Mouse (Mus musculus) liver, embryonic 11.5 days (tissue): ENCODE measurements around the gene Maml3. TPM values are rescaled to one million over a fixed set of nuclear protein-coding genes. Genes with fewer than 3 reads are reported as not detected.

Experiments used
- ATAC-seq: fragments of 200-750 bp; cut with Nextera tagmentation; replicated peaks from 2 replicates; pipeline ENCODE4 v1.8.0; 2017; ENCODE audit warnings: moderate number of reproducible peaks, mild to moderate bottlenecking, moderate TSS enrichment, moderate library complexity; ENCODE audit not compliant: low FRiP score
- DNase-seq: peaks from one replicate; pipeline ENCODE4 v3.0.0-alpha.2; 2017; ENCODE audit warnings: low spot score
- H3K27ac ChIP-seq: fragments of 300-500 bp; sonication (generic); 2 replicates; pipeline ENCODE4 v1.5.1; 2014; ENCODE audit warnings: mild to moderate bottlenecking, low read depth, low read length, control low read depth
- H3K27me3 ChIP-seq: fragments of 300-500 bp; sonication (generic); replicated peaks from 2 replicates; pipeline ENCODE4 v1.6.1; 2014; ENCODE audit warnings: low read length, mixed read lengths; ENCODE audit not compliant: control insufficient read depth, insufficient read depth
- H3K36me3 ChIP-seq: fragments of 300-500 bp; sonication (generic); 2 replicates; pipeline ENCODE4 v1.6.1; 2014; ENCODE audit warnings: mild to moderate bottlenecking, low read length, moderate library complexity, mixed read lengths; ENCODE audit not compliant: control insufficient read depth, insufficient read depth
- H3K4me1 ChIP-seq: fragments of 300-500 bp; sonication (generic); replicated peaks from 2 replicates; pipeline ENCODE4 v1.6.1; 2014; ENCODE audit warnings: low read length, mixed read lengths; ENCODE audit not compliant: control insufficient read depth, insufficient read depth
- H3K4me2 ChIP-seq: fragments of 300-500 bp; sonication (generic); 2 replicates; pipeline ENCODE4 v1.6.1; 2014; ENCODE audit warnings: mild to moderate bottlenecking, control low read depth, moderate library complexity
- H3K4me3 ChIP-seq: fragments of 300-500 bp; sonication (generic); 2 replicates; pipeline ENCODE4 v1.5.1; 2014; ENCODE audit warnings: low read depth, low read length, control low read depth
- H3K9ac ChIP-seq: fragments of 300-500 bp; sonication (generic); 2 replicates; pipeline ENCODE4 v1.6.1; 2014; ENCODE audit warnings: low read depth, low read length, control low read depth
- H3K9me3 ChIP-seq: fragments of 300-500 bp; sonication (generic); 2 replicates; pipeline ENCODE4 v1.6.1; 2016; ENCODE audit warnings: low read length, inconsistent platforms, mixed read lengths; ENCODE audit not compliant: control insufficient read depth
- WGBS: fragments of 180-500 bp; shearing (Covaris S2); extraction: QIAGEN DNeasy Blood & Tissue Kit; methylation state at CpG from one replicate; pipeline ENCODE4 v1.1.7; 2014; 5-methylcytosine and 5-hydroxymethylcytosine counted together
- polyA plus RNA-seq: library from polyadenylated mRNA; unstranded; fragments of >200 nt; fragmentation: Nextera tagmentation; extraction: Ambion mirVana; gene quantifications from 2 replicates; pipeline ENCODE4 v1.2.1, GENCODE M21; 2014

Maml3 gene
- polyA plus RNA-seq, 1 experiment from 2014 or later = 3.1 TPM

DNA sequence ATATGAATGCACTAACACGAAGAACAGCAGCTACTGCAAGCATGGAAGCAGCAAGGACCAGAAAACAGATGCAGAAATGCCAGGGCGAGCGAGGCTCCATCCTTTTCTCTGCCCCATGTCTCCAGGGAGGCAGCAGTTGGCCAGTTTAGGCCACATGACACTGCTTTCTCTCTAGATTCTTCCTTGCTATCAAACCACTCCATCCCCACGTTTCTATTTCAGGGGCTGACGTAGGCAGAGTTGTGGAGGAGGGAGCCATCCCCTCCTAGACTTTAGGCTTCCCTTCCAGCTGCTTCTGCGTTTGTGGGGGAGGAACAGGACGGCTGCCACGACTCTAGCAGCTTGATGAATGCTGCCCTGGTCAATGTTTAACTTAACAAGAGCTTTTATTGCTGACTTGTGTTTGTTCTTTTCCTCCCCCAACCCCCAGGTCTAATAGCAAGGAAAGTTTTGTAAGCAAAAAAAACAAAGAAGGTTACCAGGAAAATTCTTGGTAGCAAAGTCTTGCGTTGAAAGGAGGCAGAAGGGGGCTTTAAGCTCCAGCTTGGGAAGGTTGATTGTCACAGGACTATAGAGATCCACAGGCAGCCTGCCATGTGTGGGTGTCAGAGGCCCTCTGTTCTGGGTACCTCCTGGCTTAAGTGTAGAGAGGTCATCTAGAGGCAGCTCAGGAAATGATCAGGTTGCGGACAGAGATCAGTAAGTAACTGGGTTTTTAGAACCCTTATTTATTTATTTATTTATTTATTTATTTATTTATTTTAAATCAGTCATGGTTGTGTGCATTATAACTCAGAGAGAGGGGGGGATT lies 188.6 kb downstream of the Maml3 start:
- Histone ChIP-seq H3K9me3 (no peaks in the 10 kb centered on the region), H3K4me1 (peaks cover 34% of the 10 kb centered on the region), H3K27ac (peak overlapping the region; percentile 61), H3K4me3 (no peak overlapping the region), H3K27me3 (no peaks in the 10 kb centered on the region), H3K36me3 (no peaks in the 10 kb centered on the region), H3K9ac (no peak overlapping the region), H3K4me2 (peak overlapping the region; percentile 31)
- DNase-seq = peak; percentile 55
- WGBS = 25% methylated on average over 10 of the region's 10 CpGs
- peak; percentile 56 for ATAC-seq

DNA sequence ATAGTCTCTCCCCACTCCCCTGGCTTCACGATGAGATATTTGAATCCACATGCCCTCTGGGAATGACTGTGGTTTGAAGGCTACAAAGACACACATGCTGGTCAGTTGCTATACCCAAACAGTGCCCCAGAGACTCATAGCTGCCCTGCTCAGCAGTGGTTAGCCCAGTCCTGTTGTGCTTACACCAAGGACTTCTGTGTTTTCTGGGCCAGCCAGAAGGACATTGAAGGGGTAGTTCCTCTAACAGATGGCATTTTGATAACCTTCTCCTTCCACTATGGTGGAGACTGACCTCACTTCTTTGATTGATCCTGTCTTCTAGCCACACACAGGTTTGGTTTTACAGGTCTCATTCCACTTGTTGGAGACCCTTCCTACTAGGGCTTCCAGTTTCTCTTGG lies 189.5 kb downstream of the Maml3 start:
- no peak for DNase-seq
- no peaks in the 10 kb centered on the region for H3K9me3 ChIP-seq
- H3K36me3 ChIP-seq = no peaks in the 10 kb centered on the region
- peak overlapping the region; percentile 61 for H3K27ac ChIP-seq
- ATAC-seq = no peak
- H3K4me2 ChIP-seq = no peak overlapping the region; the same call in 1 of the 2 replicates
- no peaks in the 10 kb centered on the region for H3K27me3 ChIP-seq
- H3K4me3 ChIP-seq = no peak overlapping the region
- H3K9ac ChIP-seq = no peak overlapping the region
- peaks cover 34% of the 10 kb centered on the region for H3K4me1 ChIP-seq
- WGBS = 66% methylated on average over 1 of the region's 1 CpGs

DNA sequence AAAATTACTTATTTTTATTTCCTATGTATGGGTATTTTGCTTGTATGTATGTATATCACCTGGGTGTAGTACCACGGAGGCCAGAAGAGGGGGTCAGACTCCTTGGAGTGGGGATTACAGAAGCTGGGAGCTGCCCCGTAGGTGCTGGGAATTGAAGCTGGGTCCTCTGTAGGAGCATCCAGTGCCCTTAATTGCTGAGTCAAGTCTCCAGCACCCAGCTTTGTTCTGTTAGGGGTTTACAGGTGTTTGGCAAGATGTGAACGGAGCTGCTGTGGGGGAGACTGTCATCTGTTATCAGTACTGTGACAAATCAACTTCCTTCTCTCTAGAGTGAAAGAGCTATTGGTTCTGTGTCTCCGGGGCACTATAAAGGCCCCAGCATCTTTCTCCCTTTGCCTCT lies 190.0 kb downstream of the Maml3 start:
- ATAC-seq = 0 out of 2 replicates have a peak, but pooled peaks have one; percentile 5
- no peak overlapping the region for H3K9ac ChIP-seq
- H3K27ac ChIP-seq = no peak overlapping the region
- H3K4me2 ChIP-seq = no peak overlapping the region
- no peak overlapping the region for H3K4me3 ChIP-seq
- peaks cover 34% of the 10 kb centered on the region for H3K4me1 ChIP-seq
- H3K36me3 ChIP-seq = no peaks in the 10 kb centered on the region
- H3K27me3 ChIP-seq = no peaks in the 10 kb centered on the region
- DNase-seq = no peak
- H3K9me3 ChIP-seq = no peaks in the 10 kb centered on the region
- WGBS = 47% methylated on average over 4 of the region's 4 CpGs

DNA sequence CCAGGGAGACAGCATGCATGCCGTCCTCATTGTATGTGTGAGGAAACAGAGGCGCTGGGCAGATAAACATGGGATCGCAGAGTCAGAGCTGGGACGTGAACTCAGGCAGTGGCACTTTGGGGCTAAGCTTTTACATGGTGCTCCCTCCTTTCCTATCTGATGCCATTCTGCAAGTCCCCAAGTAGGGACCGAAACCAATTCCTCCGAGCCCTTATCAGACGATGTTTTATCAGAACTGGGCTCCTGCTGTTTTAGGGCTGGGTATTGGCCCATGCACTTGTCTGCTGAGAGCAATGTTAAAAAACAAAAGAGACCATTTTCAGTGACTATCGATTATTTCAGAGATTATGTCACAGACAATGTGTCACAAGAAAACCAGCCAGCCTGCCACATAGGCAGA lies 191.4 kb downstream of the Maml3 start:
- H3K9me3 ChIP-seq = no peaks in the 10 kb centered on the region
- no peak overlapping the region for H3K27ac ChIP-seq
- ATAC-seq (no peak), DNase-seq (no peak)
- 58% methylated on average over 8 of the region's 8 CpGs for WGBS
- H3K27me3 ChIP-seq = no peaks in the 10 kb centered on the region
- no peaks in the 10 kb centered on the region for H3K36me3 ChIP-seq
- no peak overlapping the region for H3K9ac ChIP-seq
- no peak overlapping the region for H3K4me3 ChIP-seq
- H3K4me1 ChIP-seq = peaks cover 34% of the 10 kb centered on the region
- H3K4me2 ChIP-seq = no peak overlapping the region

DNA sequence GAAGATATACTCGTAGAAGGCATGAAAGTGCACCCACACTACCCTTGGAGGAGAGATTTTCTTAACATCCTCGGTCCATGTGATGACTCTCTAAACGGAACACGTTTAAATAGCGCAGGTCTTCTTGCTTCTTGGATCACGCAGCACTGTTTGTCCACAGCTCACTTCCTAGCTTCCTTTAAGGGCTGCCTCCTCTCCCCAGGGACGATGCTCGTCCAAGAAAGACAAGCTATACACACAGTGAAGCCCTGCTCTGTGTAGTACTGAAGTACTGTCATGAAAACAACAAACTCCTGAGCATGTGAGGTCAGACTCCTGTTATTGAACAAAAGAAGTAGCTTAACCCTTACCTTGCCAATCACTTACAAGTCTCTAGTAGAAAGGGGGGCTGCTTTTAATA lies 192.7 kb downstream of the Maml3 start:
- DNase-seq (no peak), ATAC-seq (no peak)
- Histone ChIP-seq H3K27me3 (no peaks in the 10 kb centered on the region), H3K4me2 (no peak overlapping the region), H3K9ac (no peak overlapping the region), H3K36me3 (no peaks in the 10 kb centered on the region), H3K27ac (no peak overlapping the region), H3K4me1 (peaks cover 34% of the 10 kb centered on the region), H3K9me3 (no peaks in the 10 kb centered on the region), H3K4me3 (no peak overlapping the region)
- 79% methylated on average over 8 of the region's 8 CpGs for WGBS

DNA sequence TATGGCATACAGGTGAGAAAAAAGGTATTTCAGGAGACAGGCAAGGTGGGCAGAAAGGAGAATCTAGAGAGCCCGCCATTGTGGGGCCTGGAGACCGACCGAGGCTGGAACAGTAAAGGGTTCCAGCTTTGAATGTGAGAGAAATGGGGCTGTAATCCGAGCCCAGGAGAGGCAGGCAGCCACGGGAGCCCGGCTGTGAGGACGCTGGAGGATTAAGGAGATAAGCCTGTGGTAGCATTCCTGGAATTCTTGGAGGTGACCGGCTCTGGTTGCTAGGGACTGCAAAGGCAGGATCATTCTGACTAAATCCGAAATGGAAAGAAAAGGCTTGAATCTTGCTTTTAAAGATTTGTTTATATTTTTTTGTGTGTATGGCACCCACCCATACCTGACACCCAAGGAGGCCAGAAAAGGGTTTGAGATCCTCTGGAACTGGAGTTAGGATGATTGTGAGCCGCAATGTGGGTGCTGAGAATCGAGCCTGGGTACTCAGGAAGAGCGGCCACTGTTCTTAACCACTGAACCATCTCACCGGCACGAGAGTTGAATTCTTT lies 196.4 kb downstream of the Maml3 start:
- no peak overlapping the region; the same call in 1 of the 2 replicates for H3K27ac ChIP-seq
- peaks cover 7% of the 10 kb centered on the region for H3K4me1 ChIP-seq
- H3K36me3 ChIP-seq = no peaks in the 10 kb centered on the region
- no peaks in the 10 kb centered on the region for H3K9me3 ChIP-seq
- ATAC-seq (no peak), DNase-seq (no peak)
- no peaks in the 10 kb centered on the region for H3K27me3 ChIP-seq
- no peak overlapping the region for H3K9ac ChIP-seq
- no peak overlapping the region for H3K4me3 ChIP-seq
- no peak overlapping the region for H3K4me2 ChIP-seq
- 44% methylated on average over 14 of the region's 14 CpGs for WGBS

DNA sequence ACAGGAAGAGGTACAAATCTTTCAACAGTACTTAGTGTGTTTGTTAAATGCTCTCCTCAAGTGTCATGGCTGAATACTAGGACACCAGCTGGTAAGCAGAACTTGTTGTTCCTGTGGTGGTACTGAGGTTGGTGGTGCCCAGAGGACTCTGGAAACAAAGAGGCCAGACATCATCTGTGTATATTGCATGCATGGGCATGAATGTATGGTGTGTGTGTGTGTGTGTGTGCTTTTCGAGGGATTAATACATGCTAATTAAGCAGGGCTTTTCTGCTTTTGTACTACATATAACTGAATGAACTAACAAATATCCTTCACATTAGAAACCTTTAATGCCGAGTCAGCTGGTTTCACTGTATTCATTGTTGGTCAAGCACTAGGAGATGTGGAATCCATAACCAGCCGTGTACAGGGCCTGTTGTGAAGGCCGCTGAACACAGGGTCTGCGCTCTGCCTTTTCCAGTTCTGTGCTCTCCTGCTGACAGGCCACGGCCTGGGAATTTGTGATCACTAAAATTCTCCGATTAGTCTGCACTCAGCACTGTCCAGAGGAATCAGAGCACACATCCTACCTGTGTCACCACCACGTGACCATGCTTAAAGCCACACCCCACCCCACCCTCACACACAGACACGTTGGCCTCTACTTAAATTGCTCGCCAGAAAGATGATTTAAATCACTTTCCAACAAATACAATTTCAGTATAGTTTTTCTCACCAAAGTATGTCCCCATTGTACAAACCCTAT lies 197.6 kb downstream of the Maml3 start:
- H3K4me2 ChIP-seq = no peak overlapping the region
- WGBS = 70% methylated on average over 10 of the region's 10 CpGs
- no peaks in the 10 kb centered on the region for H3K9me3 ChIP-seq
- 0 out of 2 replicates have a peak, but pooled peaks cover 3% of the 10 kb centered on the region for H3K4me1 ChIP-seq
- H3K36me3 ChIP-seq = no peaks in the 10 kb centered on the region
- ATAC-seq (no peak), DNase-seq (no peak)
- H3K27me3 ChIP-seq = no peaks in the 10 kb centered on the region
- H3K27ac ChIP-seq = no peak overlapping the region
- H3K9ac ChIP-seq = no peak overlapping the region
- H3K4me3 ChIP-seq = no peak overlapping the region

DNA sequence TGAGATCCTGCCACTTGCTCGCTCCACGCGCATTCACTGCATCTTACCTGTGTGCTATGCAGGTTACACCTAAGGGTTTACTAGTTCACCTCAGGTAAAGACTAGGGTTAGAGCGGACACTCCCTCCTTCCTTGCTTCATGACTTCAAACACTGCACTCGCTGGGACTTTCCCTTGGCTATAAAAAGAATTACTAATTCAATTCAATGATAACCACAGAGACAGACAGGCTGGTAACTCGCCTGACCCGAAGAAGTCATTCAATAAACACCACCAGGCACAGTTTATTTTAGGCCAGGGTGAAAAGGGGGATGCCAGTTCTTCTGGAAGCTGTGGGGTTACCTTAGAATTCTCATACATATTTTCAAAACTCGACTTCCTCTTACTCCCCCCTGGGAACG lies 199.0 kb downstream of the Maml3 start:
- Histone ChIP-seq H3K36me3 (no peaks in the 10 kb centered on the region), H3K27ac (no peak overlapping the region), H3K27me3 (no peaks in the 10 kb centered on the region), H3K4me2 (no peak overlapping the region), H3K9ac (no peak overlapping the region), H3K4me1 (peaks cover 7% of the 10 kb centered on the region; the same call in 1 of the 2 replicates), H3K9me3 (no peaks in the 10 kb centered on the region), H3K4me3 (no peak overlapping the region)
- 65% methylated on average over 9 of the region's 9 CpGs for WGBS
- no peak for ATAC-seq
- DNase-seq = no peak
